Mouse (Mus musculus): ENCODE results near the gene Pcp4. TPM values are rescaled to one million over a fixed set of nuclear protein-coding genes. Genes with fewer than 3 reads are reported as not detected.

The Pcp4 gene
- polyA plus RNA-seq, 1 experiment from 2014 or later: 19.6 TPM

Other genes starting within 250 kb of the Pcp4 start
- 0.69 and 0.88 TPM in 2 replicates for gene B3galt5, start 231.8 kb upstream of the Pcp4 start, polyA plus RNA-seq (2016; fragmentation: Nextera tagmentation; extraction: Ambion mirVana)
- gene Itgb2l, start 24.0 kb upstream of the Pcp4 start, polyA plus RNA-seq (2016; fragmentation: Nextera tagmentation; extraction: Ambion mirVana): 0.10 and 0.14 TPM in 2 replicates

Data from embryonic facial prominence, embryonic 12.5 days (tissue).